16 mouse cellular contexts compared by ENCODE assay signal in genomic region chr13:6600626-6601025, GRCm38 (mm10). TPM values are rescaled to one million over a fixed set of nuclear protein-coding genes. Genes with fewer than 3 reads are reported as not detected.
A peak's percentile ranks its signal among the peaks of the same experiment; 100 is the strongest.
DNase-seq lines count a peak whose midpoint lies in the region; ATAC-seq lines count a peak whose summit lies in the region.
"Had no signal": no experiment of that assay in that cellular context is flagged by ENCODE, and none has a peak within 500 bp of the region (broad histone marks: within the 10 kb centered on the region; RNA-seq: fewer than 3 reads in every experiment).

No protein-coding gene starts in this region.

- no peak for ATAC-seq in heart, embryonic 12.5 days (ENCODE audit: insufficient number of reproducible peaks, low FRiP score)
- ATAC-seq: forebrain, embryonic 13.5 days; forebrain, embryonic 15.5 days; forebrain, postnatal 0 days had no signal

- H3K4me2 ChIP-seq in heart, embryonic 12.5 days, result no peak overlapping the region
- H3K4me2 ChIP-seq: embryonic facial prominence, embryonic 12.5 days; forebrain, embryonic 13.5 days; forebrain, embryonic 15.5 days had no signal

- H3K4me3 ChIP-seq in heart, embryonic 12.5 days, result no peak overlapping the region
- H3K4me3 ChIP-seq: embryonic facial prominence, embryonic 10.5 days; embryonic facial prominence, embryonic 12.5 days; forebrain, embryonic 13.5 days; forebrain, embryonic 15.5 days had no signal

- H3K36me3 ChIP-seq in heart, embryonic 12.5 days, result peaks cover 49% of the 10 kb centered on the region
- H3K36me3 ChIP-seq: embryonic facial prominence, embryonic 10.5 days; embryonic facial prominence, embryonic 12.5 days; forebrain, embryonic 15.5 days had no signal

- H3K9me3 ChIP-seq in heart, embryonic 12.5 days (replicated peaks), result no peaks in the 10 kb centered on the region
- H3K9me3 ChIP-seq: embryonic facial prominence, embryonic 10.5 days; embryonic facial prominence, embryonic 12.5 days; forebrain, embryonic 13.5 days; forebrain, embryonic 15.5 days had no signal

- H3K27me3 ChIP-seq in heart, embryonic 12.5 days (replicated peaks), result no peaks in the 10 kb centered on the region
- H3K27me3 ChIP-seq: embryonic facial prominence, embryonic 12.5 days; forebrain, embryonic 13.5 days; forebrain, embryonic 15.5 days had no signal

- 89% methylated on average over 8 of the region's 8 CpGs for WGBS in heart, embryonic 12.5 days

- no peaks in the 10 kb centered on the region; the same call in 1 of the 2 replicates for H3K4me1 ChIP-seq in heart, embryonic 12.5 days (replicated peaks)
- H3K4me1 ChIP-seq: embryonic facial prominence, embryonic 10.5 days; embryonic facial prominence, embryonic 12.5 days; forebrain, embryonic 13.5 days; forebrain, embryonic 15.5 days had no signal

- no peak overlapping the region for H3K27ac ChIP-seq in heart, embryonic 12.5 days (ENCODE audit: poor library complexity, severe bottlenecking)
- H3K27ac ChIP-seq: embryonic facial prominence, embryonic 10.5 days; embryonic facial prominence, embryonic 12.5 days; forebrain, embryonic 13.5 days; forebrain, embryonic 15.5 days had no signal

- DNase-seq in adrenal gland, postnatal 10 days, result peak; percentile 13
- DNase-seq in adrenal gland, postnatal 4 days (ENCODE audit: low spot score in 2 of 2), result no peak
- DNase-seq in heart, adult 11 months, result peak; percentile 74
- peak; percentile 34 to 37 for DNase-seq in adrenal gland, postnatal 36 days
- DNase-seq in right cerebral cortex, postnatal 10 days (ENCODE audit: low spot score in 2 of 2), result no peak
- DNase-seq: cerebellum, adult 11 months; cerebellum, adult 18-20 months; cerebellum, adult 8-10 months; cerebellum, adult 9-11 months; cerebellum, postnatal 25 days; forebrain, postnatal 0 days had no signal

- H3K9ac ChIP-seq in heart, embryonic 12.5 days, result no peak overlapping the region
- H3K9ac ChIP-seq: embryonic facial prominence, embryonic 12.5 days; forebrain, embryonic 13.5 days; forebrain, embryonic 15.5 days; forebrain, postnatal 0 days had no signal

RNA-seq across cellular contexts. Expression of gene Pfkp, which starts 48.0 kb away (rescaled TPM):
- total RNA-seq in adrenal gland, postnatal 10 days (2021), result 10 to 100 TPM; 46.2 to 49.2 TPM
- total RNA-seq in adrenal gland, postnatal 4 days (2021), result 10 to 100 TPM; 50.5 to 63.4 TPM
- polyA plus RNA-seq in heart, embryonic 12.5 days (2016; fragmentation: Nextera tagmentation; extraction: Ambion mirVana), result 193 and 196 TPM in 2 replicates
- total RNA-seq in adrenal gland, postnatal 36 days (2021), result 10 to 100 TPM; 54.0 to 66.8 TPM

RNA-seq across cellular contexts. Expression of gene Pitrm1, which starts 52.7 kb away (rescaled TPM):
- total RNA-seq in adrenal gland, postnatal 10 days (2021), result 100 to 1,000 TPM; 103 to 115 TPM
- total RNA-seq in adrenal gland, postnatal 4 days (2021), result 100 to 1,000 TPM; 147 to 158 TPM
- polyA plus RNA-seq in heart, embryonic 12.5 days (2016; fragmentation: Nextera tagmentation; extraction: Ambion mirVana), result 80.2 and 80.3 TPM in 2 replicates
- 100 to 1,000 TPM; 199 to 218 TPM for total RNA-seq in adrenal gland, postnatal 36 days (2021)

Comparison
In these comparisons a context has a peak if more than half of its experiments do, and no peak if none do; other contexts are left out.
1. DNase-seq: peak in adrenal gland, postnatal 10 days (single experiment), heart, adult 11 months (single experiment) and adrenal gland, postnatal 36 days (2 of 2); none in adrenal gland, postnatal 4 days (0 of 2) and right cerebral cortex, postnatal 10 days (0 of 2).